Mouse (Mus musculus): ENCODE measurements around the gene Copz2. TPM values are rescaled to one million over a fixed set of nuclear protein-coding genes. Genes with fewer than 3 reads are reported as not detected.

The Copz2 gene
- total and polyA plus RNA-seq, 3 experiments = 0.35 to 4.1 (median 0.99) TPM

DNA sequence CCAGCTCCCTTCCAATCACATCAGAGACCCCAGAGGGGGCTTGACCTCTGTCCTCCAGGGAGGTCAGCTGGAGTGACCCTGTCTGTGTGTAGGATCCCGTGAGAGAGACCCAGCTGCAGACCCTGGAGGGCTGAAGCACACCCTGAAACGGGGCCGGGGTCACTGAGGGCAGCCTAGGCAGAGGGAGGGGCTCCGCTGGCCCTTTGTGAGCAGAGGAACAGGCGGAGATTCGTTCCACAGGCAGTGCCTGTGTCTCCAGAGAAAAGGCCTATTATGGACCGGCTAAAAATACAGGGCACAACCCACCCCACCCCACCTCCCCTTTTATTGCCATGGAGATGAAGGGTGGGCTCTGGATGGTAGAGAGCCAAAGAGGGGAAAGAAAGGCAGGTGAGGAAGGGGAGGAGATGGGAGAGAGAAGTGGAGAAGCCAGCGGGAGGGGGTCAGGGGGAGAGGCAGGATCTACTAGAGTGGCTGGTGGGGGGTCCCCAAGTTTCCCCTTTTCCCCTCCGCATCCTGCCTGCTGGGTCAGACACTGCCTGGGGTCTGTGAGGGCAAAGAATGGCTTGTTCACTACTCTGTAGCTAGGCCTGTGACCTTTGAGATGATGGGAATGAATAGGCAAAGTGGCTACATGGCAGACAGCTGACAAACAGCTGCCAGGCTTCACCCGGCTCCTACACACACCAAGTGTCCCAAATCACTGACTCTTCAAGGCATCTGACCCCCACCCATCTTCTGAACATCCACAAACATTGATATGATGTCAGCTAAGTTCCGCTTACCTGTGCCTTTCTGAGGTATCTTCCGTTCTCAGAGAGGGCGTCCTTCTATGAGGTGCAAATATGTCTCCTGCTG is 50.0 kb downstream of the Copz2 start:
- in situ Hi-C loops (cut with MboI; ENCODE audit: low pct_ligation_motif_present, low pct_unique_long_range_greater_than_20kb, low sequenced_read_pairs) = no loop called here
- no peak overlapping the region for H3K9ac ChIP-seq (ENCODE audit: insufficient read depth, low read depth)
- no peak for DNase-seq (ENCODE audit: extremely low read depth)
- H3K4me1 ChIP-seq (ENCODE audit: control insufficient read depth in 1 of 2, insufficient read depth in 2 of 2) = no peaks in the 10 kb centered on the region
- no peak overlapping the region for H3K4me3 ChIP-seq (replicated peaks in 1 of 3; ENCODE audit: low read depth in 2 of 3, low read length in 2 of 3, poor library complexity in 1 of 3)
- TF ChIP-seq SMC3 (IDR thresholded peaks at IDR 0.05; ENCODE audit: low read depth, low read length) = no peak
- TF ChIP-seq USF2 (conservative IDR thresholded peaks at IDR 0.05; ENCODE audit: low read depth, low read length) = no peak
- no peak for TF ChIP-seq MAFK (IDR thresholded peaks at IDR 0.05; ENCODE audit: insufficient replicate concordance, low read length)
- no peak for TF ChIP-seq ETS1 (conservative IDR thresholded peaks at IDR 0.05; ENCODE audit: low read depth, low read length)
- TF ChIP-seq MXI1 (IDR thresholded peaks at IDR 0.05; ENCODE audit: low read depth, low read length) = no peak
- no peak for TF ChIP-seq TCF12 (IDR thresholded peaks at IDR 0.05; ENCODE audit: low read depth, low read length)
- no peak for TF ChIP-seq TBP (conservative IDR thresholded peaks at IDR 0.05; ENCODE audit: low read depth, low read length)
- no peak for TF ChIP-seq GABPA (IDR thresholded peaks at IDR 0.05; ENCODE audit: insufficient replicate concordance, low read depth, low read length)
- TF ChIP-seq USF1 (IDR thresholded peaks at IDR 0.05; ENCODE audit: low read depth, low read length) = no peak
- TF ChIP-seq MAX (IDR thresholded peaks at IDR 0.05; ENCODE audit: low read length) = no peak
- no peak for TF ChIP-seq NRF1 (IDR thresholded peaks at IDR 0.05; ENCODE audit: low read depth, low read length)
- TF ChIP-seq KAT2A (IDR thresholded peaks at IDR 0.05; ENCODE audit: insufficient replicate concordance, low read length) = no peak
- TF ChIP-seq IRF4 (IDR thresholded peaks at IDR 0.05; ENCODE audit: low read depth, low read length) = no peak
- no peak for TF ChIP-seq MAZ (IDR thresholded peaks at IDR 0.05; ENCODE audit: low read depth, low read length)
- TF ChIP-seq NELFE (IDR thresholded peaks at IDR 0.05; ENCODE audit: low read depth, low read length) = no peak
- TF ChIP-seq RCOR1 (conservative IDR thresholded peaks at IDR 0.05; ENCODE audit: low read depth, low read length) = no peak
- no peak for TF ChIP-seq PAX5 (IDR thresholded peaks at IDR 0.05; ENCODE audit: low read length)
- TF ChIP-seq ZKSCAN1 (IDR thresholded peaks at IDR 0.05; ENCODE audit: borderline replicate concordance, low read depth, low read length) = no peak
- TF ChIP-seq ELF1 (IDR thresholded peaks at IDR 0.05; ENCODE audit: low read depth, low read length) = no peak
- no peak for TF ChIP-seq POLR2A (IDR thresholded peaks at IDR 0.05; ENCODE audit: low read depth, low read length)
- H3K27ac ChIP-seq (ENCODE audit: insufficient read depth, low read depth) = no peak overlapping the region
- dilution Hi-C loops (cut with MboI; ENCODE audit: extremely low pct_ligation_motif_present, extremely low pct_unique_long_range_greater_than_20kb, low sequenced_read_pairs) = no loop called here
- H3K79me2 ChIP-seq (replicated peaks; ENCODE audit: control insufficient read depth, extremely low read depth, insufficient read depth, poor library complexity, severe bottlenecking) = no peaks in the 10 kb centered on the region
- no peaks in the 10 kb centered on the region for H3K9me3 ChIP-seq (replicated peaks; ENCODE audit: low read length)
- no peak overlapping the region for H3K4me2 ChIP-seq (ENCODE audit: insufficient read depth, low read depth, poor library complexity, severe bottlenecking)
- peaks cover 27% of the 10 kb centered on the region for H3K27me3 ChIP-seq (replicated peaks)
- no peaks in the 10 kb centered on the region for H3K36me3 ChIP-seq (replicated peaks in 1 of 2; ENCODE audit: control insufficient read depth in 1 of 2, insufficient read depth in 1 of 2, low read length in 1 of 2)

DNA sequence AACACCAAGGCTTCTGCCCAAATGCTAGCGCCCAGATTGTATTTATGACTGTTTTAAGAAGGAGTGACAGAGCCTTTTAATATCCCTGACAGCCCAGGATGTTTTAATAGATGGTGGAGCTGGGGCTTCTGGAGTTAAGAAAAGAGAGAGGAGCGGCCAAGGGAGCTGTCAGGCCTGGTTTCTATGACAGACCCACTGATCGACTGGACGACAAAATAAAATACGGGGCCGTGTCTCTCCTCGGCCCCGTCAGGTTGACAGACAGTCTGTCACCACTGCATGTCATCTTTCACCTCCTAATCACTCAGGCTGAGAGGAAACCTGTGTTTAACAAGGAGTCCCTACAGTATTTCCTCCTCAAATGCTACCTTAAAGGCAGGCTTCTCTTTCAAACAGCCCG is 51.7 kb downstream of the Copz2 start:
- dilution Hi-C loops (cut with MboI; ENCODE audit: extremely low pct_ligation_motif_present, extremely low pct_unique_long_range_greater_than_20kb, low sequenced_read_pairs) (no loop called here), in situ Hi-C loops (cut with MboI; ENCODE audit: low pct_ligation_motif_present, low pct_unique_long_range_greater_than_20kb, low sequenced_read_pairs) (no loop called here)
- Histone ChIP-seq H3K9me3 (replicated peaks; ENCODE audit: low read length) (no peaks in the 10 kb centered on the region), H3K79me2 (replicated peaks; ENCODE audit: control insufficient read depth, extremely low read depth, insufficient read depth, poor library complexity, severe bottlenecking) (no peaks in the 10 kb centered on the region), H3K4me3 (replicated peaks in 1 of 3; ENCODE audit: low read depth in 2 of 3, low read length in 2 of 3, poor library complexity in 1 of 3) (no peak overlapping the region), H3K9ac (ENCODE audit: insufficient read depth, low read depth) (no peak overlapping the region), H3K4me1 (ENCODE audit: control insufficient read depth in 1 of 2, insufficient read depth in 2 of 2) (no peaks in the 10 kb centered on the region), H3K4me2 (ENCODE audit: insufficient read depth, low read depth, poor library complexity, severe bottlenecking) (no peak overlapping the region), H3K27ac (ENCODE audit: insufficient read depth, low read depth) (no peak overlapping the region), H3K27me3 (replicated peaks) (peaks cover 27% of the 10 kb centered on the region), H3K36me3 (replicated peaks in 1 of 2; ENCODE audit: control insufficient read depth in 1 of 2, insufficient read depth in 1 of 2, low read length in 1 of 2) (peaks cover 2 to 12% of the 10 kb centered on the region in 2 experiments)
- no peak for DNase-seq (ENCODE audit: extremely low read depth)
- no peak for TF ChIP-seq TCF12 (IDR thresholded peaks at IDR 0.05; ENCODE audit: low read depth, low read length)
- no peak for TF ChIP-seq RCOR1 (conservative IDR thresholded peaks at IDR 0.05; ENCODE audit: low read depth, low read length)
- no peak for TF ChIP-seq NRF1 (IDR thresholded peaks at IDR 0.05; ENCODE audit: low read depth, low read length)
- no peak for TF ChIP-seq ELF1 (IDR thresholded peaks at IDR 0.05; ENCODE audit: low read depth, low read length)
